Comparison of ENCODE assay signal across 20 mouse cellular contexts in genomic region chr6:140297561-140297960, GRCm38 (mm10).
A peak's percentile ranks its signal among the peaks of the same experiment; 100 is the strongest.
DNase-seq lines count a peak whose midpoint lies in the region; ATAC-seq lines count a peak whose summit lies in the region.
"Had no signal": no experiment of that assay in that cellular context is flagged by ENCODE, and none has a peak within 500 bp of the region (broad histone marks: within the 10 kb centered on the region; RNA-seq: fewer than 3 reads in every experiment).

No protein-coding gene starts in this region.

- 0 out of 2 replicates have a peak, but pooled peaks have one; percentile 31 for ATAC-seq in forebrain, embryonic 12.5 days (ENCODE audit: low FRiP score)
- no peak for ATAC-seq in hindbrain, embryonic 15.5 days (ENCODE audit: low FRiP score, low read depth)
- peak; percentile 41; the same call in 1 of the 2 replicates for ATAC-seq in midbrain, embryonic 16.5 days
- ATAC-seq: CD4-positive, CD25-positive, alpha-beta regulatory T cell, adult 4 months; Patski had no signal

- H3K4me1 ChIP-seq in forebrain, embryonic 12.5 days, result peaks cover 9% of the 10 kb centered on the region
- H3K4me1 ChIP-seq in hindbrain, embryonic 15.5 days (replicated peaks), result peaks cover 7% of the 10 kb centered on the region; the same call in 1 of the 2 replicates
- H3K4me1 ChIP-seq in midbrain, embryonic 16.5 days (ENCODE audit: control insufficient read depth, insufficient read depth, low read length), result no peaks in the 10 kb centered on the region

- H3K4me2 ChIP-seq in forebrain, embryonic 12.5 days, result peak overlapping the region; percentile 13; the same call in 1 of the 2 replicates
- H3K4me2 ChIP-seq in hindbrain, embryonic 15.5 days, result peak overlapping the region; percentile 22; the same call in 1 of the 2 replicates
- no peak overlapping the region for H3K4me2 ChIP-seq in midbrain, embryonic 16.5 days (ENCODE audit: low read length)
- H3K4me2 ChIP-seq: liver, embryonic 13.5 days had no signal

- no peaks in the 10 kb centered on the region for H3K9me3 ChIP-seq in forebrain, embryonic 12.5 days
- no peaks in the 10 kb centered on the region for H3K9me3 ChIP-seq in hindbrain, embryonic 15.5 days
- no peaks in the 10 kb centered on the region for H3K9me3 ChIP-seq in midbrain, embryonic 16.5 days (replicated peaks; ENCODE audit: control insufficient read depth, low read length, poor library complexity, severe bottlenecking)
- H3K9me3 ChIP-seq: limb, embryonic 13.5 days had no signal

- H3K27ac ChIP-seq in forebrain, embryonic 12.5 days, result no peak overlapping the region
- no peak overlapping the region for H3K27ac ChIP-seq in hindbrain, embryonic 15.5 days (replicated peaks)
- H3K27ac ChIP-seq in midbrain, embryonic 16.5 days (ENCODE audit: low read length), result no peak overlapping the region
- H3K27ac ChIP-seq: kidney, postnatal 0 days; limb, embryonic 13.5 days; liver, embryonic 13.5 days had no signal

- DNase-seq in heart, adult 11 months, result peak; percentile 27
- no peak for DNase-seq in heart, postnatal 4 days
- DNase-seq in layer of hippocampus, adult 18-20 months (ENCODE audit: low spot score in 2 of 2), result no peak
- DNase-seq in right cerebral cortex, postnatal 4 days, result no peak
- DNase-seq in layer of hippocampus, adult 8-10 months (ENCODE audit: low spot score in 2 of 2), result no peak
- DNase-seq: adrenal gland, postnatal 10 days; cerebellum, adult 11 months; gastrocnemius, postnatal 36 days; kidney, adult 18-20 months; layer of hippocampus, postnatal 36 days; liver, embryonic 13.5 days; retina, postnatal 1 day; thymus, adult 18-20 months had no signal

- 45% methylated on average over 6 of the region's 6 CpGs for WGBS in forebrain, embryonic 12.5 days
- 37% methylated on average over 6 of the region's 6 CpGs for WGBS in hindbrain, embryonic 15.5 days
- WGBS in midbrain, embryonic 16.5 days, result 41% methylated on average over 6 of the region's 6 CpGs

- H3K9ac ChIP-seq in forebrain, embryonic 12.5 days, result no peak overlapping the region
- H3K9ac ChIP-seq in hindbrain, embryonic 15.5 days, result no peak overlapping the region
- no peak overlapping the region for H3K9ac ChIP-seq in midbrain, embryonic 16.5 days (ENCODE audit: low read depth, low read length)
- H3K9ac ChIP-seq: limb, embryonic 13.5 days; liver, embryonic 13.5 days had no signal

- no peak overlapping the region for H3K4me3 ChIP-seq in forebrain, embryonic 12.5 days (replicated peaks)
- H3K4me3 ChIP-seq in hindbrain, embryonic 15.5 days, result no peak overlapping the region
- no peak overlapping the region for H3K4me3 ChIP-seq in midbrain, embryonic 16.5 days (ENCODE audit: low read depth, low read length)
- H3K4me3 ChIP-seq: limb, embryonic 13.5 days; liver, embryonic 13.5 days had no signal

- no peaks in the 10 kb centered on the region for H3K36me3 ChIP-seq in forebrain, embryonic 12.5 days (replicated peaks)
- no peaks in the 10 kb centered on the region for H3K36me3 ChIP-seq in hindbrain, embryonic 15.5 days
- no peaks in the 10 kb centered on the region for H3K36me3 ChIP-seq in midbrain, embryonic 16.5 days (ENCODE audit: control insufficient read depth, insufficient read depth, low read length)
- H3K36me3 ChIP-seq: limb, embryonic 13.5 days; liver, embryonic 13.5 days had no signal

- H3K27me3 ChIP-seq in forebrain, embryonic 12.5 days, result no peaks in the 10 kb centered on the region
- no peaks in the 10 kb centered on the region for H3K27me3 ChIP-seq in hindbrain, embryonic 15.5 days
- no peaks in the 10 kb centered on the region for H3K27me3 ChIP-seq in midbrain, embryonic 16.5 days (ENCODE audit: control insufficient read depth, insufficient read depth, low read depth, low read length)
- H3K27me3 ChIP-seq: limb, embryonic 13.5 days; liver, embryonic 13.5 days; Patski had no signal
